Comparison of ENCODE assay signal across 20 mouse cellular contexts in genomic region chr14:49089461-49090058, GRCm38 (mm10). TPM values are rescaled to one million over a fixed set of nuclear protein-coding genes. Genes with fewer than 3 reads are reported as not detected.
DNase-seq lines count a peak whose midpoint lies in the region; ATAC-seq lines count a peak whose summit lies in the region.
"Had no signal": no experiment of that assay in that cellular context is flagged by ENCODE, and none has a peak within 500 bp of the region (broad histone marks: within the 10 kb centered on the region; RNA-seq: fewer than 3 reads in every experiment).

No protein-coding gene starts in this region.

- ATAC-seq in embryonic facial prominence, embryonic 11.5 days (replicated peaks; ENCODE audit: insufficient number of reproducible peaks, low FRiP score, low TSS enrichment, low read depth), result no peak
- peak; percentile 84 for ATAC-seq in midbrain, embryonic 11.5 days (ENCODE audit: low FRiP score)
- no peak for ATAC-seq in midbrain, embryonic 16.5 days
- ATAC-seq: intestine, embryonic 16.5 days; lung, postnatal 0 days had no signal

- no peaks in the 10 kb centered on the region for H3K4me1 ChIP-seq in embryonic facial prominence, embryonic 11.5 days (ENCODE audit: control insufficient read depth, insufficient read depth, low read length)
- H3K4me1 ChIP-seq in embryonic facial prominence, embryonic 10.5 days, result peaks cover 28% of the 10 kb centered on the region
- peaks cover 39% of the 10 kb centered on the region for H3K4me1 ChIP-seq in midbrain, embryonic 11.5 days (ENCODE audit: control insufficient read depth, insufficient read depth, low read length)
- H3K4me1 ChIP-seq in midbrain, embryonic 16.5 days (ENCODE audit: control insufficient read depth, insufficient read depth, low read length), result peaks cover 3% of the 10 kb centered on the region; the same call in 1 of the 2 replicates
- H3K4me1 ChIP-seq: heart, embryonic 13.5 days; limb, embryonic 15.5 days; neural tube, embryonic 13.5 days had no signal

- H3K9ac ChIP-seq in embryonic facial prominence, embryonic 11.5 days (replicated peaks; ENCODE audit: low read length), result no peak overlapping the region
- H3K9ac ChIP-seq in midbrain, embryonic 11.5 days (ENCODE audit: low read length), result no peak overlapping the region
- no peak overlapping the region for H3K9ac ChIP-seq in midbrain, embryonic 16.5 days (ENCODE audit: low read depth, low read length)
- H3K9ac ChIP-seq: heart, embryonic 13.5 days; hindbrain, embryonic 14.5 days; limb, embryonic 15.5 days; neural tube, embryonic 13.5 days had no signal

- H3K4me2 ChIP-seq in embryonic facial prominence, embryonic 11.5 days (ENCODE audit: low read depth, low read length), result no peak overlapping the region
- peak overlapping the region; percentile 24; the same call in 1 of the 2 replicates for H3K4me2 ChIP-seq in midbrain, embryonic 11.5 days
- H3K4me2 ChIP-seq in midbrain, embryonic 16.5 days (ENCODE audit: low read length), result no peak overlapping the region
- H3K4me2 ChIP-seq: heart, embryonic 13.5 days; hindbrain, embryonic 14.5 days; limb, embryonic 15.5 days; neural tube, embryonic 13.5 days had no signal

- H3K27ac ChIP-seq in embryonic facial prominence, embryonic 11.5 days (replicated peaks; ENCODE audit: low read depth, low read length), result no peak overlapping the region
- H3K27ac ChIP-seq in embryonic facial prominence, embryonic 10.5 days (replicated peaks), result no peak overlapping the region
- H3K27ac ChIP-seq in midbrain, embryonic 11.5 days (ENCODE audit: low read depth, low read length), result peak overlapping the region; percentile 68
- no peak overlapping the region for H3K27ac ChIP-seq in midbrain, embryonic 16.5 days (ENCODE audit: low read length)
- H3K27ac ChIP-seq: heart, embryonic 13.5 days; hindbrain, embryonic 14.5 days; limb, embryonic 15.5 days; neural tube, embryonic 13.5 days had no signal

- no peaks in the 10 kb centered on the region for H3K36me3 ChIP-seq in embryonic facial prominence, embryonic 11.5 days (replicated peaks; ENCODE audit: control insufficient read depth, insufficient read depth, low read depth, low read length)
- H3K36me3 ChIP-seq in embryonic facial prominence, embryonic 10.5 days (replicated peaks), result peaks cover 15% of the 10 kb centered on the region
- H3K36me3 ChIP-seq in midbrain, embryonic 11.5 days (ENCODE audit: control insufficient read depth, insufficient read depth, low read length), result no peaks in the 10 kb centered on the region; the same call in 1 of the 2 replicates
- no peaks in the 10 kb centered on the region for H3K36me3 ChIP-seq in midbrain, embryonic 16.5 days (ENCODE audit: control insufficient read depth, insufficient read depth, low read length)

- H3K9me3 ChIP-seq in embryonic facial prominence, embryonic 11.5 days (replicated peaks; ENCODE audit: control insufficient read depth, low read length), result no peaks in the 10 kb centered on the region
- H3K9me3 ChIP-seq in embryonic facial prominence, embryonic 10.5 days, result no peaks in the 10 kb centered on the region
- H3K9me3 ChIP-seq in midbrain, embryonic 11.5 days (ENCODE audit: control insufficient read depth, low read length), result no peaks in the 10 kb centered on the region
- no peaks in the 10 kb centered on the region for H3K9me3 ChIP-seq in midbrain, embryonic 16.5 days (replicated peaks; ENCODE audit: control insufficient read depth, low read length, poor library complexity, severe bottlenecking)
- H3K9me3 ChIP-seq: heart, embryonic 13.5 days; limb, embryonic 15.5 days; neural tube, embryonic 13.5 days had no signal

- H3K4me3 ChIP-seq in embryonic facial prominence, embryonic 11.5 days (ENCODE audit: low read depth, low read length), result no peak overlapping the region
- H3K4me3 ChIP-seq in embryonic facial prominence, embryonic 10.5 days, result no peak overlapping the region
- no peak overlapping the region for H3K4me3 ChIP-seq in midbrain, embryonic 11.5 days (ENCODE audit: low read depth, low read length)
- no peak overlapping the region for H3K4me3 ChIP-seq in midbrain, embryonic 16.5 days (ENCODE audit: low read depth, low read length)
- H3K4me3 ChIP-seq: heart, embryonic 13.5 days; limb, embryonic 15.5 days; neural tube, embryonic 13.5 days had no signal

- DNase-seq in embryonic facial prominence, embryonic 11.5 days (ENCODE audit: low spot score), result peak; percentile 52
- no peak for DNase-seq in embryonic facial prominence, embryonic 10.5 days (ENCODE audit: low spot score)
- DNase-seq in midbrain, embryonic 11.5 days (ENCODE audit: low spot score, missing footprints), result peak; percentile 93
- DNase-seq in embryo, embryonic 9.5 days (ENCODE audit: extremely low spot score), result peak; percentile 30
- peak; percentile 18 for DNase-seq in retina, postnatal 1 day
- DNase-seq in frontal cortex, postnatal 25 days (ENCODE audit: low spot score in 2 of 2), result no peak
- DNase-seq in thymus, postnatal 10 days (ENCODE audit: low spot score in 2 of 2), result no peak
- DNase-seq: adrenal gland, adult 2 months; cerebellum, adult 9-10 months; gastrocnemius, postnatal 14 days; heart, adult 18-20 months; spleen, adult 18-20 months; thymus, postnatal 36 days had no signal

- 21% methylated on average over 6 of the region's 6 CpGs for WGBS in embryonic facial prominence, embryonic 11.5 days
- 16% methylated on average over 6 of the region's 6 CpGs for WGBS in embryonic facial prominence, embryonic 10.5 days
- whole genome bisulfite sequencing in midbrain, embryonic 11.5 days, result 8% methylated on average over 6 of the region's 6 CpGs
- WGBS in midbrain, embryonic 16.5 days, result 8% methylated on average over 6 of the region's 6 CpGs

- no peaks in the 10 kb centered on the region for H3K27me3 ChIP-seq in embryonic facial prominence, embryonic 11.5 days (ENCODE audit: control insufficient read depth, insufficient read depth, low read length)
- no peaks in the 10 kb centered on the region for H3K27me3 ChIP-seq in embryonic facial prominence, embryonic 10.5 days (replicated peaks; ENCODE audit: low read depth, poor library complexity, severe bottlenecking)
- no peaks in the 10 kb centered on the region for H3K27me3 ChIP-seq in midbrain, embryonic 11.5 days (ENCODE audit: control insufficient read depth, insufficient read depth, low read length)
- H3K27me3 ChIP-seq in midbrain, embryonic 16.5 days (ENCODE audit: control insufficient read depth, insufficient read depth, low read depth, low read length), result no peaks in the 10 kb centered on the region
- H3K27me3 ChIP-seq: heart, embryonic 13.5 days; limb, embryonic 15.5 days; neural tube, embryonic 13.5 days had no signal

RNA-seq across cellular contexts. Expression of gene Exoc5, which starts 23.1 kb away (rescaled TPM):
- polyA plus RNA-seq in embryonic facial prominence, embryonic 11.5 days (2014; fragmentation: Nextera tagmentation; extraction: Ambion mirVana), result 81.9 and 82.8 TPM in 2 replicates
- 58.4 TPM in 2 replicates for polyA plus RNA-seq in embryonic facial prominence, embryonic 10.5 days (2016; fragmentation: Nextera tagmentation; extraction: Ambion mirVana)
- 112 and 134 TPM in 2 replicates for polyA plus RNA-seq in midbrain, embryonic 11.5 days (2014; fragmentation: Nextera tagmentation; extraction: Ambion mirVana)
- polyA plus RNA-seq in midbrain, embryonic 16.5 days (2015; fragmentation: Nextera tagmentation; extraction: Ambion mirVana), result 66.8 and 75.8 TPM in 2 replicates

RNA-seq across cellular contexts. Expression of gene Ap5m1, which starts 23.7 kb away (rescaled TPM):
- 30.1 TPM in 2 replicates for polyA plus RNA-seq in embryonic facial prominence, embryonic 11.5 days (2014; fragmentation: Nextera tagmentation; extraction: Ambion mirVana)
- 26.2 and 26.6 TPM in 2 replicates for polyA plus RNA-seq in embryonic facial prominence, embryonic 10.5 days (2016; fragmentation: Nextera tagmentation; extraction: Ambion mirVana)
- polyA plus RNA-seq in midbrain, embryonic 11.5 days (2014; fragmentation: Nextera tagmentation; extraction: Ambion mirVana), result 40.0 and 41.1 TPM in 2 replicates
- 20.8 and 22.0 TPM in 2 replicates for polyA plus RNA-seq in midbrain, embryonic 16.5 days (2015; fragmentation: Nextera tagmentation; extraction: Ambion mirVana)

Comparison
In these comparisons a context has a peak if more than half of its experiments do, and no peak if none do; other contexts are left out.
1. DNase-seq: peak in embryonic facial prominence, embryonic 11.5 days (single experiment), midbrain, embryonic 11.5 days (single experiment), embryo, embryonic 9.5 days (single experiment) and retina, postnatal 1 day (single experiment); none in embryonic facial prominence, embryonic 10.5 days (single experiment), frontal cortex, postnatal 25 days (0 of 2) and thymus, postnatal 10 days (0 of 2).